Mouse (Mus musculus) E14TG2a.4 (cell line): ENCODE results near the gene Zfp526.

Experiments
- H3K27me3 ChIP-seq: 2 replicates; pipeline ENCODE4 v1.6.1; 2014; ENCODE audit warnings: low read length, control low read depth; ENCODE audit not compliant: insufficient read depth
- H3K36me3 ChIP-seq: 2 replicates; pipeline ENCODE4 v1.6.1; 2014; ENCODE audit warnings: low read length, control low read depth; ENCODE audit not compliant: insufficient read depth
- H3K4me1 ChIP-seq: replicated peaks from 2 replicates; pipeline ENCODE4 v1.6.1; 2014; ENCODE audit warnings: low read depth, low read length, control low read depth
- H3K4me3 ChIP-seq: replicated peaks from 2 replicates; pipeline ENCODE4 v1.5.1; 2014; ENCODE audit warnings: mild to moderate bottlenecking, low read length
- H3K9me3 ChIP-seq: 2 replicates; pipeline ENCODE4 v1.6.1; 2014; ENCODE audit warnings: low read length, control low read depth
- CTCF ChIP-seq: conservative IDR thresholded peaks from 2 replicates; pipeline ENCODE4 v1.5.1; 2014; ENCODE audit warnings: low read length
- NANOG ChIP-seq: IDR thresholded peaks from 2 replicates; pipeline ENCODE4 v1.6.1; 2014; ENCODE audit warnings: borderline replicate concordance, low read length, mixed read lengths
- POU5F1 ChIP-seq: IDR thresholded peaks from 2 replicates; pipeline ENCODE4 v1.6.1; 2014; ENCODE audit warnings: low read length, borderline replicate concordance

The Zfp526 gene

DNA sequence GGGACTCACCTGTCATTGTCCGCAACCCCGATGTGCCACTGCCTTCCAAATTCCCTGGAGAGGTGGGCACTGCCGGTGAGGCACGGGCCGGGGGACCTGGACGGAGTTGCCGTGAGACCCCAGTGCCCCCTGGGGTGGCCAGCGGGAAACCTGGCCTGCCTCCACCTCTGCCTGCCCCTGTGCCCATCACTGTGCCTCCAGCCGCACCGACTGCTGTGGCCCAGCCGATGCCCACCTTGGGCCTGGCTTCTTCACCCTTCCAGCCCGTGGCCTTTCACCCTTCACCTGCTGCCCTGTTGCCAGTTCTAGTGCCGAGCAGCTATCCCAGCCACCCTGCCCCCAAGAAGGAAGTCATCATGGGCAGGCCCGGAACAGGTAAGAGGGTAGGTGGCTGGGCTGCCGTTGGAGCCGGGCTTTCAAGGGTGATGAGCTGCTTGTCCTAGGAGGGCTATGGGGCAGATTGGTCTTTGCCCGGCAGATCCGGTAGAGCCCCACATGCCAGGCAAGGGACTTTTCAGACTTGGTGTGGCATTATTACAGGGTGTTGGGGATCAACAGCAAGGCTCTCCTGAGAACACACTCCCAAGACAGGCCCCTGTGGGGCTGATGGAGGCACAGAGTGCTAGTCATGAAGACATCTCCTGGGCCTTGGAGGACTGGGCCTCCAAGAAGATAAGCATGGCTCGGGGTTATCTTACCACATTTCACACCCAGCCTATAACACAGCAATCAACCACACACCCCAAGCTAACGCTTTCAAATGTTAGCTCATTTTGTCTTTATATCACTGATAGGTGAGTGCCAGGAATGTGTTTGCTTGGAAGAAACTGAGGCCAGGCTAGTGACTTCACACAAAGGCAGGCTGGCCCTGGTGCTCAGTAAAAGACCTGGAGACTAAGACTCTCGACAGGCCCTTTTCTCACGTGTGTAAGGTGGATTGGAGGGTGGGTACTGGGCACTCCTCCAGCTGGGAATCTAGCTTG lies 52.3 kb downstream of the Zfp526 start:
- H3K36me3 ChIP-seq = peaks cover 30% of the 10 kb centered on the region
- H3K4me3 ChIP-seq = peak overlapping the region; percentile 72
- peaks cover 96% of the 10 kb centered on the region for H3K4me1 ChIP-seq
- H3K27me3 ChIP-seq = peaks cover 21% of the 10 kb centered on the region
- TF ChIP-seq NANOG (no peak), POU5F1 (no peak), CTCF (no peak)
- no peaks in the 10 kb centered on the region for H3K9me3 ChIP-seq

- no peak for TF ChIP-seq POU5F1
- no peak for TF ChIP-seq NANOG
- TF ChIP-seq CTCF = no peak
- Histone ChIP-seq H3K4me3 (no peak overlapping the region), H3K9me3 (no peaks in the 10 kb centered on the region), H3K36me3 (peaks cover 30% of the 10 kb centered on the region), H3K4me1 (peaks cover 86% of the 10 kb centered on the region), H3K27me3 (peaks cover 21% of the 10 kb centered on the region)
These were observed 53.3 kb downstream of the Zfp526 start for GRCm38 (mm10) chr7:25274571-25274970.

DNA sequence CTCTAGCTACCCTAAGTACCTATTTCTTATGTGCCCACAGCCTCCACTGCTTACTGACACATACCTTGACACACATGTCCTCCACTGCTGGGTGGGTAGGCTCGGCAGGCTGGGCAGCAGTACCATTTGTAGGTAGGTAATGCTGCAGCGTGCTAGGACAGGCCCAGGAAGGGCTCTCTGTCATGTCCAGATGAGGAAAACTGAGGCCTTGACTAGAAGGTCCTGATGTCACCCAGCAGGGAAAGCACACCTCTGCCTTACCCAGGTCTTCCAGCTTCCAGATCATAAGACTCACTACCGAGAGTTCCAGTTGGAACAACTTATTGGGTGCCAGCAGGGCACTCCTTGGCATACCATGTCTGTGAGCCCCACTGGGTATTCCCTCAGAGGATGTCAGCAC lies 53.8 kb downstream of the Zfp526 start:
- H3K4me1 ChIP-seq = peaks cover 86% of the 10 kb centered on the region
- peaks cover 21% of the 10 kb centered on the region for H3K27me3 ChIP-seq
- H3K4me3 ChIP-seq = no peak overlapping the region
- TF ChIP-seq NANOG (no peak), POU5F1 (no peak), CTCF (no peak)
- H3K9me3 ChIP-seq = no peaks in the 10 kb centered on the region
- H3K36me3 ChIP-seq = peaks cover 30% of the 10 kb centered on the region

DNA sequence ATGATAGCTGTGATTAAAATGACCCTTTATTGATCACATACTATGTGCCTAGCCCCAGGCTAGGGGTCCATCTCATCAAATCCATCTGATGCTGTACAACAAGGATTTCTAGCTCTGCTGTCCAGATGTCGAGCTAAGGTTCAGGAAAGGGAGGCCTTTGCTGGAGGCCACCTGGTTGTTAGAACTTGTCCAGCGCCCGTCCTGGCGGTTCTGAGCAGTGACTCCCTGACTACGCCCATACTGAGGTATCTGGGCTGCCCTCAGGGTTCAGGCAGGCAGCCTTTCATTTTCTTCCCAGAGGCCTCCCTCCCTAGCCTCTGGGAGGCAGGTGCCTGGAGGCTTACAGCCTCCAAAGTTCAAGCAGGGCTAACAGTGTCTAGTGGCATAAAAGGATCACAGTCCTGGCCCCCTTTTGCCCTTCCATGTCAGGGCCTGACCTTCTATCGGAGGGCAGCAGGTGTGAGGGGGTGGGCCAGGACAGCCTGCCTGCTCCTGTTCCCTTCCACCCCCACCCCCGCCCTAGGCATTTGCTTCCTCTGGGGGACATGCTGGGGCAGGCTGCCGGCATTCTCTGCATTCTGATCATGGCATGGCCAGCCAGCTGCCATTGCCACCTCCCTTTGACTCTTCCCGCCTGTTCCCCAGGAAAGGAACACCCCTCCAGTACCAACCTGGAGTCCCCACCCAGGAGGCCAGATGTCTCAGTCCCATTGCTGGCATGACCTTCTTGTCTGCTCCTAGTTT lies 54.5 kb downstream of the Zfp526 start:
- Histone ChIP-seq H3K27me3 (peaks cover 21% of the 10 kb centered on the region), H3K36me3 (peaks cover 30% of the 10 kb centered on the region), H3K4me1 (peaks cover 86% of the 10 kb centered on the region)

More for the DNA sequence above, 54.5 kb downstream of the Zfp526 start:
- peak overlapping the region; percentile 57 for H3K4me3 ChIP-seq
- TF ChIP-seq POU5F1 (no peak), CTCF (no peak), NANOG (no peak)
- no peaks in the 10 kb centered on the region for H3K9me3 ChIP-seq
